Mouse (Mus musculus): Measurements from ENCODE around the gene Ascc1. TPM values are rescaled to one million over a fixed set of nuclear protein-coding genes. Genes with fewer than 3 reads are reported as not detected.

The Ascc1 gene
- total RNA-seq, 2 experiments from 2014 or later = 20.5 to 23.1 TPM

GRCm38 (mm10) chr10:60003213-60003752 is 678 bp downstream of the Ascc1 start:
- intact Hi-C loops (cut with DNase I) = loop anchor here (5.0 kb wide), 1 partner anchor 64 kb away; no protein-coding TSS in a partner anchor
- DNase-seq (ENCODE audit: low spot score) = no peak

- intact Hi-C loops (cut with DNase I) = loop anchor here (5.0 kb wide), 1 partner anchor 63 kb away; no protein-coding TSS in a partner anchor
Observed at GRCm38 (mm10) chr10:60003847-60004246, 1.2 kb downstream of the Ascc1 start.

GRCm38 (mm10) chr10:60005264-60005663 is 2.7 kb downstream of the Ascc1 start:
- no peak for DNase-seq (ENCODE audit: low spot score)
- intact Hi-C loops (cut with DNase I) = loop anchor here (1.0 kb wide), 1 partner anchor 112 kb away; no protein-coding TSS in a partner anchor

More at GRCm38 (mm10) chr10:60003847-60004246, 1.2 kb downstream of the Ascc1 start:
- no peak for DNase-seq (ENCODE audit: low spot score)

GRCm38 (mm10) chr10:60009115-60009514 is 6.5 kb downstream of the Ascc1 start:
- intact Hi-C loops (cut with DNase I) = no loop called here

GRCm38 (mm10) chr10:60016223-60016622 is 13.6 kb downstream of the Ascc1 start:
- DNase-seq (ENCODE audit: low spot score) = no peak
- intact Hi-C loops (cut with DNase I) = loop anchor here (5.0 kb wide), 1 partner anchor 51 kb away; no protein-coding TSS in a partner anchor

More at GRCm38 (mm10) chr10:60009115-60009514, 6.5 kb downstream of the Ascc1 start:
- no peak for DNase-seq (ENCODE audit: low spot score)

GRCm38 (mm10) chr10:60019299-60019698 is 16.7 kb downstream of the Ascc1 start:
- no peak for DNase-seq (ENCODE audit: low spot score)
- intact Hi-C loops (cut with DNase I) = loop anchor here (5.0 kb wide), 1 partner anchor 48 kb away; no protein-coding TSS in a partner anchor

GRCm38 (mm10) chr10:60023751-60024150 is 21.1 kb downstream of the Ascc1 start:
- no peak for DNase-seq (ENCODE audit: low spot score)
- intact Hi-C loops (cut with DNase I) = no loop called here

- intact Hi-C loops (cut with DNase I) = no loop called here
- no peak for DNase-seq (ENCODE audit: low spot score)
Observed at GRCm38 (mm10) chr10:60026759-60027395, 24.3 kb downstream of the Ascc1 start.

- DNase-seq (ENCODE audit: low spot score) = no peak
Observed at GRCm38 (mm10) chr10:60027619-60028084, 25.0 kb downstream of the Ascc1 start.

GRCm38 (mm10) chr10:60028181-60028580 is 25.6 kb downstream of the Ascc1 start:
- intact Hi-C loops (cut with DNase I) = no loop called here

More at GRCm38 (mm10) chr10:60027619-60028084, 25.0 kb downstream of the Ascc1 start:
- intact Hi-C loops (cut with DNase I) = no loop called here

GRCm38 (mm10) chr10:60028979-60029378 is 26.4 kb downstream of the Ascc1 start:
- intact Hi-C loops (cut with DNase I) = no loop called here
- no peak for DNase-seq (ENCODE audit: low spot score)

More at GRCm38 (mm10) chr10:60028181-60028580, 25.6 kb downstream of the Ascc1 start:
- DNase-seq (ENCODE audit: low spot score) = no peak

- DNase-seq (ENCODE audit: low spot score) = no peak
- intact Hi-C loops (cut with DNase I) = no loop called here
Observed at GRCm38 (mm10) chr10:60029387-60029786, 26.8 kb downstream of the Ascc1 start.

GRCm38 (mm10) chr10:60031562-60031961 is 29.0 kb downstream of the Ascc1 start:
- no peak for DNase-seq (ENCODE audit: low spot score)
- intact Hi-C loops (cut with DNase I) = no loop called here

GRCm38 (mm10) chr10:60031985-60032384 is 29.4 kb downstream of the Ascc1 start:
- DNase-seq (ENCODE audit: low spot score) = no peak
- intact Hi-C loops (cut with DNase I) = no loop called here

GRCm38 (mm10) chr10:60032622-60033021 is 30.0 kb downstream of the Ascc1 start:
- intact Hi-C loops (cut with DNase I) = no loop called here

GRCm38 (mm10) chr10:60033064-60033463 is 30.5 kb downstream of the Ascc1 start:
- DNase-seq (ENCODE audit: low spot score) = no peak
- intact Hi-C loops (cut with DNase I) = no loop called here

More at GRCm38 (mm10) chr10:60032622-60033021, 30.0 kb downstream of the Ascc1 start:
- DNase-seq (ENCODE audit: low spot score) = no peak

GRCm38 (mm10) chr10:60034621-60035020 is 32.0 kb downstream of the Ascc1 start:
- intact Hi-C loops (cut with DNase I) = no loop called here
- no peak for DNase-seq (ENCODE audit: low spot score)

GRCm38 (mm10) chr10:60035744-60036143 is 33.1 kb downstream of the Ascc1 start:
- intact Hi-C loops (cut with DNase I) = no loop called here
- DNase-seq (ENCODE audit: low spot score) = no peak

GRCm38 (mm10) chr10:60042350-60042922 is 39.8 kb downstream of the Ascc1 start:
- intact Hi-C loops (cut with DNase I) = no loop called here
- no peak for DNase-seq (ENCODE audit: low spot score)

- intact Hi-C loops (cut with DNase I) = no loop called here
- DNase-seq (ENCODE audit: low spot score) = no peak
Observed at GRCm38 (mm10) chr10:60046696-60047095, 44.1 kb downstream of the Ascc1 start.

- DNase-seq (ENCODE audit: low spot score) = no peak
- intact Hi-C loops (cut with DNase I) = no loop called here
Observed at GRCm38 (mm10) chr10:60050581-60050980, 48.0 kb downstream of the Ascc1 start.
